Mouse (Mus musculus) erythroblast, embryonic 14.5 days (primary cell): ENCODE results near the gene Abca1.

Experiments used
- GATA1 ChIP-seq: IDR thresholded peaks from 2 replicates; pipeline ENCODE4 v1.6.1; 2012; ENCODE audit warnings: low read length, inconsistent platforms, mixed read lengths
- TAL1 ChIP-seq: IDR thresholded peaks from 3 replicates; pipeline ENCODE4 v1.6.1; 2012; ENCODE audit warnings: low read length, inconsistent platforms, mixed read lengths

DNA sequence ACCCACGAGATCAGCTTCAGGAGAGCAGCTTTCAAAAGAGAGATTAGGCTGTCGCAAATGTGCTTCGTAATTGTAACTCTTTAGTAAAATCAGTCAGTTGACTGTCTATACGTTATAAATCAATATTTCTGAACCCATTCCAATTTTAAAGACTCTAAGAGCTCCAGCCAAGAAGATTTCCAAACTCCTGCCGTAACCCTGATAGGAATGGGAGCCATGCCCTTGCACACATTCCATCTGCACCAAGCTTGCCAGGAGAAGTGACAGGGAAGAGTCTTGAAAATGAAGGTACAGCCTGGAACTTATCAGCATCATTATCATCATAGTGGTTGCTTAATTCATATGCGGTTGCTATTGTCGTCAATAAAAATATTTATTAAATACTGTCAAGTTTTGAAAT is 15.2 kb upstream of the Abca1 start:
- no peak for TF ChIP-seq GATA1
- TF ChIP-seq TAL1: no peak
